Mouse (Mus musculus) Muller cell, postnatal 12 days (primary cell): Measurements from ENCODE around the gene Magix.

ENCODE experiments used
- DNase-seq: peaks from one replicate; pipeline ENCODE4 v3.0.0-alpha.2; 2015; ENCODE audit errors: inconsistent ontology term

The Magix gene

GRCm38 (mm10) chrX:7674284-7675000, 6.6 kb downstream of the Magix start:
- no peak for DNase-seq

DNA sequence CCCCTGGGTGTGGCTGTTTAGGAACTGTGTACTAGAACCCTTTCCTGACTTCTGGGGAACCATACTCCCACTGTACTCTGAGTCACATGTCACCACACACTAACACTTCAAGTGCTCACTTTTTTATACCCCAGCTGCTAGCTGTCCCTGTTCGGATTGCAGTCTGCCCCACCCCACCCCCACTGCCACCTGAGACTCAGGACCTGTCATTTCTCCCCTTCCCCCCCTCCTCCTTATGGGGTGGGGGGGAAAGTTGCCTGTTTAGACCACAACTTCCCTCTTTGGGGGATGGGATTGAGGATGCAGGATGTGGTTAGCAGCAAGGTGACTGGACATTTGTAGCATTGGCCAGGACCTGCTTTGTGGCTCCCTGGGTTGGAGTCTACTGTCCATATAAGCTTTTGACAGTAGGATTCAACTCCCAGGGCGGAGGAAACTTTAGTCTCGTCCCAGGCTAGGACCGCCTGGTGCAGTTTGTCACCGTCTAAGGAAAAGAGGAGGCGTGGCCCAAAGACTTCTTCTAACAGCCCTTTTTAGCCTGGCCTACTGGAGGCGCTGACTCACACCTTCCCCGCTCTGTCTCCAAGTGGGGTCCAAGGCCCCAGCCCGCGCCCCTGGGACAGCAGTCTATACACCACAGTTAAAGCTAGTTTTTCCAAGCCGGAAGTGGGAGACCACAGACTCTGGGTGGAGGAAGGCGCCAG, 7.3 kb downstream of the Magix start:
- DNase-seq: no peak

- no peak for DNase-seq
Observed at GRCm38 (mm10) chrX:7672739-7673138, 8.3 kb downstream of the Magix start.

DNA sequence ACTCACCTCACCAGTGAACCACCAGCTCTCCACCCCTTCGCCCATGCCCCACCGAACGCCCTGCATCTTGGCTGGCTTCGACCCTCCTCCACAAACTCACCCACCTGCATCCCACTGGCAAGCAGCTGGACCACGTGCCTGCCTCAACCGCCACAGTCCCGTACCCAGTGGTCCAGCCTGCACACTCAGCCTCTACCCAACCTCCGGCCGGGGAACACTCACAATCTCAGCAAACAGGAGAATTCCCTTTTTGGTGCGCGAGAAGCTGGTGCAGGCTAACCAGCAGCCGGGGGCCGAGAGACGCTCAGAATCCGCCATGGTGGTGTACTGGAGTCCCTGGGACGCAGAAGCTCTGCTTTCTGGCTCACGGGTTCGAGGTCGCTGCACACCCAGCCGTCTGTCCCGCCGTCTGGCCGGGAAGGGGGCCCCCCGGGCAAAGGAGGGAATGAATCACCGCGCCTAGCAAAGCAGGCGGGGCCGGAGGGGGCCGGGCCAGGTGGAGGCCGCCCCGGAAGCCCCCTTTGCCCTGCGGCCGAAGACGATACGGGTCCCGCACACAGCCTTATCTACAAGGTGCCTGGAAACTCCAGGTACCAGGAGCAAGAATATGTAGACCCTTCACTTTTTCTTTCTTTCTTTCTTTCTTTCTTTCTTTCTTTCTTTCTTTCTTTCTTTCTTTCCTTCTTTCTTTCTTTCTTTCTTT, 10.0 kb downstream of the Magix start, which contains the start of gene Plp2:
TSS of gene Plp2 (minus strand) at position 470 of the 703 bp plus-strand sequence.
- DNase-seq: peak; percentile 66

DNA sequence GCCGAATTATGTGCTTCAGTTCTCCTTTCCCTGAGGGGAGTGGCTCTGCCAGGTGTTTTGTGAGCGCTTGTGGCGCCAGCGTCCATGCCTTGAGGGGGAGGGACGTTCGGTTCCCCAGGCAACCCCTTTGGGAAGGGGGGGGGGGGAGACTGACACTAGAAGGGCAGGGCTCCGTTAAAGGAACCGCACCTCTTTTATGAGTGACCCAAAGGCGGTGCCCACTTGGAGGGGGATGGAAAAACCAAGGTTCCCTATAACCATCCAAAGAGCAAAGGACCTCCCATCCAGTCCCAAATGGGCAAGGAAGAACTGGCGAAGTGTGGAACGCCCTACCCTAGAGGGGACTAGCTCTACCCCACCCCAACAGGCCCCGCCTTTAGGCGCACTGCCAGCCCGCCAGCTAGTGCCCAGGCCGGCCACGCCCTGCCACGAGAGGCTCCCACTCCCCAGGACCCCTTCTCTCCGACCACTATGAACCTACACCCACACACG, 10.6 kb downstream of the Magix start:
- DNase-seq: peak; percentile 81

GRCm38 (mm10) chrX:7665739-7666502, 15.1 kb downstream of the Magix start:
- no peak for DNase-seq

- DNase-seq: no peak
Observed at GRCm38 (mm10) chrX:7664791-7665190, 16.3 kb downstream of the Magix start.

DNA sequence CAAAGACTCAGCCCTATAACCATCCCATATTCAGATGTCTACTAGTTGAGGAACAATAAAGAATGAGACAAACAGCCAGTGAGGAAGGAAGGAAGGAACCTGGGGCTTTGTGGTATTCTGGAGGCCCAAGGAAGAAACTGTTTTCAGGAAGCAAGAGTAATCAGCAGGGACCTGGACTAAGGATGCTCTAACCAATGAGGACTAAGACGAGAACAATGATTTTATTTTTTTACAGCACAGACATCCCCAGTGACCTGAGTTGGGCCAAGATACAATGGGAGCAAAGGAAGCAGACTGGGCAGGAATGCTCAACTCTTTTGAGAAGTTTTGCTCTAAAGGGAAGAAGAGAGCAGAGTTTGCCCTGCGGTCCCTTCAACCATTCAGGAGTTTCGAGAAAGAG, 18.1 kb downstream of the Magix start:
- DNase-seq: no peak

DNA sequence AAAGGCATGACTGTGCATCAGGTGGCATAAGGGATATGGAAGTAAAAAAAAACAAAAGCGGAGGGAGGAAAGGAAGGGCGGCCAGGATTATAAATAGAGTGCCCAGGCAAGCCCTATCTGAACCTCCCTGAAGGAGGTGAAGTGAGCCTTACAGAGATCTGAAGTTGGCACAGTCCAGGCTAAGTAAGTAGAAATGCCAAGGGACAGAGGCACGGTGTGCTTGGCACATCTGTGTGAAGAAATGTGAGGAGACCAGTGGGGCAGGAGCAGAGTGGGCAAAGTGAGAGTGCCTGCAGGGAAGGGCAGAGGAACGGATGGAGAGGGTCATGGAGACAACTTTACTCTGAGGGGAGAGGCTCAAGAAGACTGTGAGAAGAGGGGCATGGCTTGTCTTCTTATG, 20.0 kb downstream of the Magix start:
- no peak for DNase-seq

DNA sequence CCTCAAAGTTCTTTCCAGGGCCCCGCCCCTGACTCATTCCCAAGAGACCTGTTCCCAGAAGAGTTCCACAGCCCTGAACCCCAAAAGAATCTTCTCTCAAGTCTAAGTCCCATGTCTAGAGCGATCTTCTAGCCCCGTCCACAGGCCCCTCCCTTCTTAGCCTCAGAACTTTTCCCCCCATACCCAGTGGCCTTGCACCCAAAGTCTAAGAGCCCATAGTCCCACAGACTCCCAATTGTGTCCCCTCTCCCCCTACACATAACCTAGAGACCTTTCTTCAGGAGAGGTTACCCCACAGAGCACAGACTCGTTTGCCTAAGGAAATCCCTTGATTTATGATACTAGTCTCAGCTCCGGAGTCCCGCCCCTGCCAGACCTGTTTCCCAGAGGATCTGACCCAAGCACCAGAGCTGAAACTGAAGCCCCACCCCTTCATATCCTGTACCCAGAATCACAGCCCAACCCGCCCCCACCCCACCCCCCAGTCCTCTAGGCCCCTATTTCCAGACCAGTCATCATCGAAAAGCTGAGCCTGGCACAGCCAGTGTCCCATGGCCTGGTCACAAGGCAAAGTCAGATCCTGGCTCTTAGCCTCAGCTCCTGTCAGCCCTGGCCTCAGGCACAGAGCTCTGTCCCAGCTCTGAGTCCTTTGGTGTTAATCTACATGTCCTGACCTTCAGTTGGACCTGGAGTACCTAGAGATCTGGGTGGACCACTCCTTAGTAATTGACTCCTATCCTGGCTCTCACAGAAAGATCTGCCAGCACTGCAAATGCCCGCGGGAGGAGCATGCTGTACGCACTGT, 22.1 kb downstream of the Magix start:
- no peak for DNase-seq

DNA sequence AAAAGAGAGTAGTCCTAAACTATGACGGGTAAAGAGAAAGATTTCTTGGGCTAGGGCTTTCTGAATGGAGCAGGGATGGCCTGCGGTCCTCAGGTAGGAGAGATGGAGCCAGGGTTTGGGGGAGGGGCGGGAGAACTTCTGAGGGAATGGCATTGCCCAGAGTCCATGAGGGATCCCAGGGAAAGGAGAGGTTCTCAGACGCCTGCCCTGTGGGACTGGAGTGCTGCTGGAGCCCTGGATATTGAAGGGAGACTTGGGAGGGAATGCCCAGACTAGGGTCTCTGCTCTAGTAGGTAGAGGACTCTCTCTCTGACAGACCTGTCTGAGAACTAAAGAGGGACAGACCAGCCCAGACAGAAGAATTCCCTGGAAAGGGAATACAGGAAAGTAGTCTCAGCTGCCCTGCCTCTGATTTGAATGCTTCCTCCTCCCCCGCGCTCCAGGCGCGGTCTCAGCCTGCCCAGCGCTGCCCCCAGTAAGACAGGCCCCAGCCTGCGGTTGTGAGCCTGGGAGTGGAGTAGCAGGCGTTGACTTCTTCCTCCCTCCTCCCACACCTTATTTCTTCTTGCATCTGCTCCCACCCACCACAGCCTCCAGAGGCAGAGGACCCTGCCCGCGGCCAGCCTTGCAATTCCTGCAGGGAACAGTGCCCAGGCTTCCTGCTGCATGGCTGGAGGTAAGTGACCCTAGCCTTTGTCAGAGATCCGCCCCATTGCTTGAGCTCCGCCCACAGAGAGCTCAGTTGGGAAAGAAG, 22.8 kb downstream of the Magix start:
- DNase-seq: no peak

DNA sequence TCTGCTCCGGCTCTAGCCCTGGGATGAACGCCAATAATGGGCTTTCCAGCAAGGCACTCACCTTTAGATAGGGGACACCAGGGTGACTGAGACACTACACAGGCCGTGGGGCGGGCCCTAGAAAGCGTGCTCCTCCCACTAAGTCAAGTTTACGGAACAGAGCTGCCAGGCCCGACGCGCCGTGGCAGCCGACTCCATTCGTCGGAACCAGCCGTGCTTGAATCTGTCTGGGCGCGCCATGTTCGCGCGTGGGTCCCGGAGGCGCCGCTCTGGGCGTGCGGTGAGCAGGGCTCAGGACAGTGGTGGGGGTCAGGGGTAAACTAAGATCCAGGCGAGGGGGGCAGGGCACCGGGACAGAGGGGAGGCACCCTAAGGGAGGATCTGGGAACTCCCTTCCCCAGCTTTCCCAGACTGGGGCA, 23.8 kb downstream of the Magix start, which contains the start of gene Prickle3:
TSS of gene Prickle3 (plus strand) at position 40 of the 419 bp plus-strand sequence.
- peak; percentile 42 for DNase-seq

- peak; percentile 93 for DNase-seq
Observed at GRCm38 (mm10) chrX:7648671-7649304, 32.3 kb downstream of the Magix start.

DNA sequence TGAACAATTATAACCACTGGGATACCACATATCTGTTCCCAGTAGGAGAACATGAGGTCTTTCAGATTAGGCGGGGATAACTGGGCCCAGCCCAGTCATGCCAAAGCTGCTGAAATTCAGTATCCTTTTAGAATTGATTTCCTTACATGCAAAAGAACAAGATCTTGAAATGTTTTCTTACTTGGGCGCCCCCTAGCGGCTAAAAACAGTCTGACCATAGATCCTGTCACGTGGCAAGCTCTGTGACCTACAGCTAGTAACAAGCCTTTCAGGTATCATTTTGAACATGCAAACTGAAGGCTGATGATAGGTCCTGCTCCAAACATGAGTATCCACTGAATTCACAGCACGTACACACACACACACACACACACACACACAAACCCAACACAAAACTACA, 35.7 kb downstream of the Magix start:
- peak; percentile 33 for DNase-seq

DNA sequence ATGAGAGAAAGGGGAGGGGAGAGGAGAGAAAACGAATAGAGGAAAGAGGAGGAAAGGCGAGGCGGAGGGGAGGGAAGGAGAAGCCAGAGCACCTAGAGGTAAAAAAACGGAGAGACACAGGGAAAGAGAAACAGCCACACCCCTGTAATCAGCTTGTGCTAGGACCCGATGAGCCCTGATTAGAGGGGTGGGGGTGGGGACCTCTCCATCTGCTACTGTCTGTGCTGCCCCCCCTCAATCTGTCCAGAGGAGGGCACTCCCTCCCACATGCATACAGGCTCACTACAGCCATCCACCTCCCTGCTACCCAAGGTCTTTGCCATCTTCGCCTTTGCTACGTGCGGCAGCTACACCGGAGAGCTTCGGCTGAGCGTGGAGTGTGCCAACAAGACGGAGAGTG, 40.3 kb downstream of the Magix start:
- no peak for DNase-seq

GRCm38 (mm10) chrX:7639536-7640325, 41.3 kb downstream of the Magix start:
- DNase-seq: no peak

GRCm38 (mm10) chrX:7638401-7639091, 42.5 kb downstream of the Magix start, which contains the start of gene Syp:
Gene Syp (plus strand): TSS chrX:7638471.
- peak; percentile 65 for DNase-seq

DNA sequence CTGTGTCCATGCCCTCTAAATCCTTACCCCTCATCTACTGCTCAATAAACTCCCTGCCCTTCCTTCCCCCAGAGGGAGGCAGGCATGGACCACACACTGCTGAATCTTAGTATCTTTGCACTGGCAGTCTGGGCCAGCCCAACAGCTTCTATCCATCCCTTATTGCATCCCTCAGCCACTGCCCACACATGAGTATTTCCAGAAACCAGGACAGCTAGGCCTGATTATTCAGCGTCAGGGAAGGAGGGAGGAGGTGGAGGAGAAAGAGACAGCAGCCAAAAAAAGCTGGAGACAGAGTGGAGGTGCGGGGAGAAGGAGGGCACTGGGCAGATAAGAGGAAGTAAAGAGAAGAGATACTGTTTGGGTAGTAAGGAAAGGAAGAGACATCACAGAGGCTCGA, 46.0 kb downstream of the Magix start:
- no peak for DNase-seq
